Mouse (Mus musculus) spleen, postnatal 4 days (tissue): ENCODE results near the gene Slc27a3.

Experiments
- DNase-seq, 2 experiments: peaks; one replicate each; pipeline ENCODE4 v3.0.0; 2022; ENCODE audit warnings: low spot score in 2 of 2

The Slc27a3 gene

DNA sequence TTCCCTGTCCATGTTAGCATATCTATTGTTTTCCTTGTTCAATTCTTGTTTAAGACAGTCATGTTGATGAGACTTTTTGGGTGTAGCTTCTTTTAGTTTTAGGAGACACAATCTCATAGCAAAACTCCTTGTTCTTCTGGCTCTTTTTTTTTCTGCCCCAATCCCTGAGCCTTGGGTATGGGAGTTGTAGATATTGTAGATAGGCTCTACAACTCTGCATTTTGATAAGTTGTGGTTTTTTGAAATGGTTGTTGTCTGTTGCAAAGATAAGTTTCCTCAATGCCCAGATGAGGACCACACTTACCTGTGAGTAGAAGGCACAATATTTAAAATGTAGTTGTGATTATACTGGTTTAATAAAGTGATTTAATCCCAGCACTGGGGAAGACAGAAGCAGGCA, 49.6 kb downstream of the Slc27a3 start:
- DNase-seq: no peak

- no peak for DNase-seq
Measured at GRCm38 (mm10) chr3:90338190-90338589, 51.5 kb downstream of the Slc27a3 start.

DNA sequence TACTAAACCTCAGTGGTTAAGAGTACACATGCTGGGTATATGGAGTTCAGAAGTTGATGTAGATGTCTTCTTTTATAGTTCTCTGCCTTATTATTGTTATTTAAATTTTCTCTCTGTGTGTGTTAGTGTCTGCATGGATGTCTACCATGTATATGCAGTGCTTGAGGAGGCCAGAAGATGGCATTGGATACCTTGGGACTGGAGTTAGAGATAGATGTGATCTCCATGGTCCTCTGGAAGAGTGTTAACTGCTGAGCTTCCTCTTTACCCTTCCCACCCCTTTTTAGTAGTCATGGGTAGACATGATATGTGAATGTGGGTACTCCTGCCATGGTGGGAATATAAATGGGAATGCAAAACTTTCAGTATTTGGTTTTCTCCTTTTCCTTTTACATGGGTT, 54.2 kb downstream of the Slc27a3 start:
- no peak for DNase-seq
